Mouse (Mus musculus): ENCODE measurements around the gene Tspan4. TPM values are rescaled to one million over a fixed set of nuclear protein-coding genes. Genes with fewer than 3 reads are reported as not detected.
A peak's percentile ranks its signal among the peaks of the same experiment; 100 is the strongest.

The Tspan4 gene
- polyA plus RNA-seq, 1 experiment from 2014 or later: 67.9 TPM

GRCm38 (mm10) chr7:141463824-141464602 is 11.0 kb upstream of the Tspan4 start:
- Histone ChIP-seq H3K36me3 (0 out of 2 replicates have a peak, but pooled peaks cover 4% of the 10 kb centered on the region), H3K4me3 (replicated peaks) (peak overlapping the region; percentile 27; the same call in 1 of the 2 replicates), H3K27ac (replicated peaks) (0 out of 2 replicates have a peak overlapping the region, but pooled peaks have one; percentile 5), H3K27me3 (peaks cover 70% of the 10 kb centered on the region), H3K4me1 (peaks cover 52% of the 10 kb centered on the region), H3K4me2 (replicated peaks) (peak overlapping the region; percentile 43), H3K9ac (no peak overlapping the region), H3K9me3 (replicated peaks) (no peaks in the 10 kb centered on the region)
- 26% methylated on average over 12 of the region's 12 CpGs for WGBS
- no peak for ATAC-seq (ENCODE audit: insufficient number of reproducible peaks, low FRiP score, low TSS enrichment, low read depth)

GRCm38 (mm10) chr7:141464603-141465201 is 10.3 kb upstream of the Tspan4 start:
- Histone ChIP-seq H3K9me3 (replicated peaks) (no peaks in the 10 kb centered on the region), H3K27me3 (peaks cover 63% of the 10 kb centered on the region), H3K27ac (replicated peaks) (0 out of 2 replicates have a peak overlapping the region, but pooled peaks have one; percentile 5), H3K4me2 (replicated peaks) (peak overlapping the region; percentile 43), H3K9ac (no peak overlapping the region), H3K4me1 (peaks cover 59% of the 10 kb centered on the region), H3K4me3 (replicated peaks) (peak overlapping the region; percentile 27), H3K36me3 (0 out of 2 replicates have a peak, but pooled peaks cover 3% of the 10 kb centered on the region)
- 10% methylated on average over 38 of the region's 38 CpGs for WGBS
- no peak for ATAC-seq (ENCODE audit: insufficient number of reproducible peaks, low FRiP score, low TSS enrichment, low read depth)

GRCm38 (mm10) chr7:141465388-141466044 is 9.5 kb upstream of the Tspan4 start:
- Histone ChIP-seq H3K4me3 (replicated peaks) (peak overlapping the region; percentile 27), H3K27ac (replicated peaks) (no peak overlapping the region), H3K9ac (no peak overlapping the region), H3K9me3 (replicated peaks) (no peaks in the 10 kb centered on the region), H3K36me3 (peaks cover 11% of the 10 kb centered on the region), H3K27me3 (peaks cover 55% of the 10 kb centered on the region), H3K4me1 (peaks cover 65% of the 10 kb centered on the region), H3K4me2 (replicated peaks) (peak overlapping the region; percentile 43)
- ATAC-seq (ENCODE audit: insufficient number of reproducible peaks, low FRiP score, low TSS enrichment, low read depth): no peak
- WGBS: 32% methylated on average over 8 of the region's 10 CpGs

- 76% methylated on average over 7 of the region's 7 CpGs for WGBS
- Histone ChIP-seq H3K4me3 (replicated peaks) (no peak overlapping the region), H3K36me3 (peaks cover 16% of the 10 kb centered on the region), H3K4me1 (peaks cover 65% of the 10 kb centered on the region), H3K27me3 (peaks cover 50% of the 10 kb centered on the region), H3K9me3 (replicated peaks) (no peaks in the 10 kb centered on the region), H3K4me2 (replicated peaks) (no peak overlapping the region), H3K27ac (replicated peaks) (no peak overlapping the region), H3K9ac (no peak overlapping the region)
- ATAC-seq (ENCODE audit: insufficient number of reproducible peaks, low FRiP score, low TSS enrichment, low read depth): no peak
Measured at GRCm38 (mm10) chr7:141466045-141466394, 9.0 kb upstream of the Tspan4 start.

- Histone ChIP-seq H3K36me3 (peaks cover 22% of the 10 kb centered on the region), H3K27me3 (peaks cover 44% of the 10 kb centered on the region), H3K4me3 (replicated peaks) (peak overlapping the region; percentile 79), H3K9ac (peak overlapping the region; percentile 52; the same call in 1 of the 2 replicates), H3K27ac (replicated peaks) (peak overlapping the region; percentile 92), H3K4me1 (peaks cover 62% of the 10 kb centered on the region), H3K9me3 (replicated peaks) (no peaks in the 10 kb centered on the region), H3K4me2 (replicated peaks) (peak overlapping the region; percentile 75)
- 56% methylated on average over 10 of the region's 10 CpGs for WGBS
- ATAC-seq (ENCODE audit: insufficient number of reproducible peaks, low FRiP score, low TSS enrichment, low read depth): no peak
Measured at GRCm38 (mm10) chr7:141466607-141467148, 8.4 kb upstream of the Tspan4 start.

GRCm38 (mm10) chr7:141467230-141468030 is 7.6 kb upstream of the Tspan4 start, which contains the start of gene Cd151:
Gene Cd151, plus strand, starts transcription at chr7:141467392.
- no peaks in the 10 kb centered on the region for H3K9me3 ChIP-seq (replicated peaks)
- H3K27ac ChIP-seq (replicated peaks): peak within 1 kb of the TSS; percentile 92
- peak; percentile 77 for ATAC-seq (ENCODE audit: insufficient number of reproducible peaks, low FRiP score, low TSS enrichment, low read depth)
- H3K27me3 ChIP-seq: peaks cover 36% of the 10 kb centered on the region
- peaks cover 57% of the 10 kb centered on the region for H3K4me1 ChIP-seq
- peak within 1 kb of the TSS; percentile 52 for H3K9ac ChIP-seq
- H3K36me3 ChIP-seq: peaks cover 28% of the 10 kb centered on the region
- peak within 1 kb of the TSS; percentile 79 for H3K4me3 ChIP-seq (replicated peaks)
- under 1% methylated on average over 52 of the region's 52 CpGs for WGBS
- H3K4me2 ChIP-seq (replicated peaks): peak within 1 kb of the TSS; percentile 75

GRCm38 (mm10) chr7:141468164-141468521 is 6.9 kb upstream of the Tspan4 start:
- Histone ChIP-seq H3K4me3 (replicated peaks) (peak overlapping the region; percentile 79), H3K4me1 (peaks cover 57% of the 10 kb centered on the region), H3K9ac (peak overlapping the region; percentile 52), H3K9me3 (replicated peaks) (no peaks in the 10 kb centered on the region), H3K27ac (replicated peaks) (peak overlapping the region; percentile 92), H3K4me2 (replicated peaks) (peak overlapping the region; percentile 75), H3K27me3 (peaks cover 30% of the 10 kb centered on the region), H3K36me3 (peaks cover 33% of the 10 kb centered on the region)
- 17% methylated on average over 5 of the region's 5 CpGs for WGBS
- no peak for ATAC-seq (ENCODE audit: insufficient number of reproducible peaks, low FRiP score, low TSS enrichment, low read depth)

GRCm38 (mm10) chr7:141468522-141469211 is 6.4 kb upstream of the Tspan4 start:
- Histone ChIP-seq H3K27ac (replicated peaks) (peak overlapping the region; percentile 92), H3K9me3 (replicated peaks) (no peaks in the 10 kb centered on the region), H3K9ac (peak overlapping the region; percentile 52), H3K4me1 (peaks cover 61% of the 10 kb centered on the region), H3K27me3 (peaks cover 25% of the 10 kb centered on the region), H3K4me3 (replicated peaks) (peak overlapping the region; percentile 79), H3K4me2 (replicated peaks) (peak overlapping the region; percentile 75), H3K36me3 (peaks cover 33% of the 10 kb centered on the region)
- WGBS: 4% methylated on average over 8 of the region's 8 CpGs
- peak; percentile 50 for ATAC-seq (ENCODE audit: insufficient number of reproducible peaks, low FRiP score, low TSS enrichment, low read depth)

- H3K4me1 ChIP-seq: peaks cover 67% of the 10 kb centered on the region
- no peaks in the 10 kb centered on the region for H3K9me3 ChIP-seq (replicated peaks)
- peak overlapping the region; percentile 21 for H3K9ac ChIP-seq
- peak overlapping the region; percentile 79 for H3K4me3 ChIP-seq (replicated peaks)
- peaks cover 33% of the 10 kb centered on the region for H3K36me3 ChIP-seq
- WGBS: 83% methylated on average over 6 of the region's 6 CpGs
- peaks cover 18% of the 10 kb centered on the region for H3K27me3 ChIP-seq
- no peak for ATAC-seq (ENCODE audit: insufficient number of reproducible peaks, low FRiP score, low TSS enrichment, low read depth)
- H3K4me2 ChIP-seq (replicated peaks): peak overlapping the region; percentile 75
- 0 out of 2 replicates have a peak overlapping the region, but pooled peaks have one; percentile 92 for H3K27ac ChIP-seq (replicated peaks)
Measured at GRCm38 (mm10) chr7:141469352-141469751, 5.7 kb upstream of the Tspan4 start.

All from embryonic facial prominence, embryonic 15.5 days (tissue).